Mouse (Mus musculus) heart, postnatal 0 days (tissue): ENCODE measurements around the gene Hao2.

ENCODE experiments used
- CTCF ChIP-seq: IDR thresholded peaks from 2 replicates; pipeline ENCODE4 v1.5.1; 2016; ENCODE audit warnings: antibody characterized with exemption, control low read depth, low read depth
- EP300 ChIP-seq: IDR thresholded peaks from 2 replicates; pipeline ENCODE4 v1.6.1; 2016; ENCODE audit warnings: antibody characterized with exemption, low read depth

DNA sequence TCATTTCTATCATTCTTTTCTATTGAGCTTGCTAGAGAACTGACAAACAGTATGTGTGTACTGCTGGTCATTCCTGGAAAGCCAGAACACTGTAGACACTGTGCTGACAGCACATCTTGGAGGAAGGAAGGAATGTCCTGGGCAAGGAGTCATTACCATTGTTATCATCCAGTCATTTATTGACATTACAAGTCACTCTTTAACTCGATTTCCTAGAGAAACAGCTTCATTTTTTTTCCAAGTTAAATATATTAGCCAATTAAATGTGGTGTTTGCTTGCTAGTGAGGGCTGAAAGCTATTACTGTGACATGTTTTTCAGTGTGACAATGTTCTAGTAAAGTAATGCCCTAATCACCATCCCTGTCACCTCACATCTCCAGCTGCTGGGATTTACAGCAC is 39.4 kb downstream of the Hao2 start:
- no peak for TF ChIP-seq CTCF
- no peak for TF ChIP-seq EP300
